Mouse (Mus musculus) heart, embryonic 11.5 days (tissue): ENCODE measurements around the gene Cnbd2. TPM values are rescaled to one million over a fixed set of nuclear protein-coding genes. Genes with fewer than 3 reads are reported as not detected.
A peak's percentile ranks its signal among the peaks of the same experiment; 100 is the strongest.

Source experiments
- ATAC-seq: fragments of 200-750 bp; cut with Nextera tagmentation; replicated peaks from 2 replicates; pipeline ENCODE4 v1.8.0; 2017; ENCODE audit warnings: moderate library complexity; ENCODE audit not compliant: insufficient number of reproducible peaks, low FRiP score, low TSS enrichment
- H3K27ac ChIP-seq: fragments of 300-500 bp; sonication (generic); 2 replicates; pipeline ENCODE4 v1.5.1; 2014; ENCODE audit warnings: mild to moderate bottlenecking, low read depth, low read length
- H3K27me3 ChIP-seq: fragments of 300-500 bp; sonication (generic); 2 replicates; pipeline ENCODE4 v1.6.1; 2014; ENCODE audit warnings: mild to moderate bottlenecking, low read length, mixed read lengths; ENCODE audit not compliant: control insufficient read depth, insufficient read depth
- H3K36me3 ChIP-seq: fragments of 300-500 bp; sonication (generic); 2 replicates; pipeline ENCODE4 v1.6.1; 2014; ENCODE audit warnings: mild to moderate bottlenecking, low read length, moderate library complexity, mixed read lengths; ENCODE audit not compliant: control insufficient read depth, insufficient read depth
- H3K4me1 ChIP-seq: fragments of 300-500 bp; sonication (generic); 2 replicates; pipeline ENCODE4 v1.6.1; 2014; ENCODE audit warnings: low read length; ENCODE audit not compliant: control insufficient read depth, insufficient read depth
- H3K4me2 ChIP-seq: fragments of 300-500 bp; sonication (generic); 2 replicates; pipeline ENCODE4 v1.6.1; 2014; ENCODE audit warnings: mild to moderate bottlenecking, moderate library complexity
- H3K4me3 ChIP-seq: fragments of 300-500 bp; sonication (generic); 2 replicates; pipeline ENCODE4 v1.5.1; 2014; ENCODE audit warnings: low read depth, low read length
- H3K9ac ChIP-seq: fragments of 300-500 bp; sonication (generic); 2 replicates; pipeline ENCODE4 v1.6.1; 2014; ENCODE audit warnings: mild to moderate bottlenecking, low read depth, low read length, moderate library complexity
- H3K9me3 ChIP-seq: fragments of 300-500 bp; sonication (generic); replicated peaks from 2 replicates; pipeline ENCODE4 v1.6.1; 2016; ENCODE audit warnings: low read length; ENCODE audit not compliant: control insufficient read depth
- WGBS: fragments of 180-500 bp; shearing (Covaris S2); extraction: QIAGEN DNeasy Blood & Tissue Kit; methylation state at CpG from one replicate; pipeline ENCODE4 v1.1.7; 2014; ENCODE audit not compliant: insufficient replicate concordance; 5-methylcytosine and 5-hydroxymethylcytosine counted together
- polyA plus RNA-seq: library from polyadenylated mRNA; unstranded; fragments of >200 nt; fragmentation: Nextera tagmentation; extraction: Ambion mirVana; gene quantifications from 2 replicates; pipeline ENCODE4 v1.2.1, GENCODE M21; 2014

Gene Cnbd2
- 2.2 and 2.3 TPM in 2 replicates for polyA plus RNA-seq

GRCm38 (mm10) chr2:156312297-156312897 lies at the start of gene Cnbd2, which contains the start of gene Scand1:
Gene Cnbd2 (plus strand): TSS chr2:156312299.
Gene Scand1 (minus strand): TSS chr2:156312704.
- H3K4me3 ChIP-seq, result peak within 1 kb of the TSS; percentile 93

GRCm38 (mm10) chr2:156263204-156263893 lies 48.8 kb upstream of the Cnbd2 start:
- WGBS, result 93% methylated on average over 4 of the region's 4 CpGs
- H3K36me3 ChIP-seq, result peaks cover 5% of the 10 kb centered on the region; the same call in 1 of the 2 replicates

More at GRCm38 (mm10) chr2:156312297-156312897, at the start of gene Cnbd2, which contains the start of gene Scand1:
- Histone ChIP-seq H3K4me1 (no peaks in the 10 kb centered on the region; the same call in 1 of the 2 replicates), H3K4me2 (peak within 1 kb of the TSS; percentile 73), H3K27me3 (no peaks in the 10 kb centered on the region), H3K9ac (peak within 1 kb of the TSS; percentile 97), H3K9me3 (no peaks in the 10 kb centered on the region), H3K36me3 (no peaks in the 10 kb centered on the region), H3K27ac (peak within 1 kb of the TSS; percentile 97)
- ATAC-seq, result peak; percentile 79
- under 1% methylated on average over 49 of the region's 49 CpGs for WGBS

GRCm38 (mm10) chr2:156267636-156268035 lies 44.5 kb upstream of the Cnbd2 start:
- Histone ChIP-seq H3K4me1 (no peaks in the 10 kb centered on the region), H3K9me3 (no peaks in the 10 kb centered on the region), H3K36me3 (peaks cover 2% of the 10 kb centered on the region; the same call in 1 of the 2 replicates), H3K9ac (no peak overlapping the region), H3K4me2 (no peak overlapping the region), H3K4me3 (no peak overlapping the region), H3K27me3 (no peaks in the 10 kb centered on the region), H3K27ac (no peak overlapping the region)
- WGBS, result 96% methylated on average over 9 of the region's 9 CpGs
- no peak for ATAC-seq

More at GRCm38 (mm10) chr2:156263204-156263893, 48.8 kb upstream of the Cnbd2 start:
- H3K27ac ChIP-seq, result no peak overlapping the region
- H3K4me3 ChIP-seq, result no peak overlapping the region
- no peak overlapping the region for H3K4me2 ChIP-seq
- no peaks in the 10 kb centered on the region for H3K9me3 ChIP-seq
- no peaks in the 10 kb centered on the region for H3K27me3 ChIP-seq
- no peaks in the 10 kb centered on the region; the same call in 1 of the 2 replicates for H3K4me1 ChIP-seq
- no peak for ATAC-seq
- no peak overlapping the region for H3K9ac ChIP-seq

GRCm38 (mm10) chr2:156272553-156272952 lies 39.5 kb upstream of the Cnbd2 start:
- peaks cover 7% of the 10 kb centered on the region for H3K36me3 ChIP-seq
- no peak for ATAC-seq
- no peaks in the 10 kb centered on the region for H3K4me1 ChIP-seq
- no peak overlapping the region for H3K27ac ChIP-seq
- H3K9ac ChIP-seq, result no peak overlapping the region
- no peak overlapping the region for H3K4me2 ChIP-seq
- H3K4me3 ChIP-seq, result no peak overlapping the region
- no peaks in the 10 kb centered on the region for H3K9me3 ChIP-seq
- WGBS, result 81% methylated on average over 6 of the region's 6 CpGs
- H3K27me3 ChIP-seq, result no peaks in the 10 kb centered on the region

- peaks cover 8% of the 10 kb centered on the region for H3K36me3 ChIP-seq
- H3K4me2 ChIP-seq, result no peak overlapping the region
- no peaks in the 10 kb centered on the region for H3K9me3 ChIP-seq
- 19% methylated on average over 4 of the region's 4 CpGs for WGBS
- H3K4me3 ChIP-seq, result no peak overlapping the region
- H3K27me3 ChIP-seq, result no peaks in the 10 kb centered on the region
- H3K4me1 ChIP-seq, result peaks cover 6% of the 10 kb centered on the region
- ATAC-seq, result no peak
- H3K27ac ChIP-seq, result peak overlapping the region; percentile 57
- H3K9ac ChIP-seq, result no peak overlapping the region
Observed at GRCm38 (mm10) chr2:156278226-156279017, 33.7 kb upstream of the Cnbd2 start.

GRCm38 (mm10) chr2:156281227-156281626 lies 30.9 kb upstream of the Cnbd2 start:
- Histone ChIP-seq H3K9me3 (no peaks in the 10 kb centered on the region), H3K4me3 (no peak overlapping the region), H3K27me3 (no peaks in the 10 kb centered on the region), H3K4me2 (no peak overlapping the region), H3K36me3 (0 out of 2 replicates have a peak, but pooled peaks cover 3% of the 10 kb centered on the region), H3K4me1 (peaks cover 6% of the 10 kb centered on the region), H3K9ac (no peak overlapping the region), H3K27ac (no peak overlapping the region)
- WGBS, result 70% methylated on average over 4 of the region's 4 CpGs
- ATAC-seq, result no peak

GRCm38 (mm10) chr2:156285161-156285560 lies 26.9 kb upstream of the Cnbd2 start:
- ATAC-seq, result no peak
- H3K27ac ChIP-seq, result no peak overlapping the region
- 59% methylated on average over 2 of the region's 2 CpGs for WGBS
- no peaks in the 10 kb centered on the region for H3K9me3 ChIP-seq
- 0 out of 2 replicates have a peak, but pooled peaks cover 3% of the 10 kb centered on the region for H3K36me3 ChIP-seq
- H3K4me2 ChIP-seq, result no peak overlapping the region
- no peaks in the 10 kb centered on the region for H3K4me1 ChIP-seq
- H3K9ac ChIP-seq, result no peak overlapping the region
- H3K27me3 ChIP-seq, result no peaks in the 10 kb centered on the region
- no peak overlapping the region for H3K4me3 ChIP-seq

GRCm38 (mm10) chr2:156286733-156287132 lies 25.4 kb upstream of the Cnbd2 start:
- peaks cover 7% of the 10 kb centered on the region; the same call in 1 of the 2 replicates for H3K36me3 ChIP-seq
- no peak for ATAC-seq
- H3K9ac ChIP-seq, result no peak overlapping the region
- H3K4me3 ChIP-seq, result no peak overlapping the region
- no peaks in the 10 kb centered on the region for H3K9me3 ChIP-seq
- no peaks in the 10 kb centered on the region for H3K4me1 ChIP-seq
- no peaks in the 10 kb centered on the region for H3K27me3 ChIP-seq
- H3K27ac ChIP-seq, result no peak overlapping the region
- no peak overlapping the region for H3K4me2 ChIP-seq
- 88% methylated on average over 4 of the region's 4 CpGs for WGBS
